Mouse (Mus musculus): ENCODE measurements around the gene Fam43a.

- no peak for TF ChIP-seq CTCF (IDR thresholded peaks at IDR 0.05; ENCODE audit: low read depth)
- TF ChIP-seq EP300 (IDR thresholded peaks at IDR 0.05; ENCODE audit: low read depth) = no peak
Measured at GRCm38 (mm10) chr16:30614122-30614521, 14.6 kb downstream of the Fam43a start.
